Mouse (Mus musculus): ENCODE data around the gene Gm6880.

DNA sequence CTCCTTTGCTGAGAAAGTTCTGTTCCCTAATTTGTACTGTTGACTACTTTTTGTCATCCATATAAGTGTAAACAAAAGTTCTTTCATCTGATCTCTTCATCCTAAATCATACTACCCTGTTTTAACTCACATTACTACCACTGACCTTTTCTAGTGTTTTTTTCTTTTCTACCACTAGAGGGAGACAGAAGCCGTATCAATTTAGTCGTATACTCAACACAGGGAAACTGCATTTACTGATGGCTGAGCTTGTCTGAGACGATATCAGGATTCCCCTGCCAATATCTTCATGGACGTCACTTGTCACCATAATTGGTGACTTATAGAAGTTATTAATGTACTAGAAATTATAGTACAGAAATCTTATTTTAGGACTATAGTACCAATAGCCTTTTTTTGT lies 28.4 kb downstream of the Gm6880 start:
- TF ChIP-seq POLR2A (IDR thresholded peaks at IDR 0.05; ENCODE audit: borderline replicate concordance, extremely low read depth, low read depth, low read length), result no peak
- TF ChIP-seq CTCF (IDR thresholded peaks at IDR 0.05; ENCODE audit: insufficient read depth, low read length), result 0 out of 2 replicates have a peak, but pooled peaks have one; percentile 2

Data from lung, adult 2 months (tissue).